Comparison of ENCODE assay signal across 19 mouse cellular contexts in genomic region chr17:24476022-24476776, GRCm38 (mm10). TPM values are rescaled to one million over a fixed set of nuclear protein-coding genes. Genes with fewer than 3 reads are reported as not detected.
A peak's percentile ranks its signal among the peaks of the same experiment; 100 is the strongest.
DNase-seq lines count a peak whose midpoint lies in the region; ATAC-seq and TF ChIP-seq lines count a peak whose summit lies in the region.
"Had no signal": no experiment of that assay in that cellular context is flagged by ENCODE, and none has a peak within 500 bp of the region (broad histone marks: within the 10 kb centered on the region; RNA-seq: fewer than 3 reads in every experiment).

No protein-coding gene starts in this region.

- TF ChIP-seq CTCF in forebrain, postnatal 0 days (IDR thresholded peaks at IDR 0.05; ENCODE audit: low read depth) = no peak
- no peak for TF ChIP-seq CTCF in liver, postnatal 0 days (IDR thresholded peaks at IDR 0.05; ENCODE audit: low read depth)

- peak overlapping the region; percentile 10; the same call in 1 of the 2 replicates for H3K4me3 ChIP-seq in forebrain, embryonic 10.5 days
- no peak overlapping the region for H3K4me3 ChIP-seq in forebrain, postnatal 0 days (ENCODE audit: low read depth, low read length)
- H3K4me3 ChIP-seq in hindbrain, embryonic 13.5 days = no peak overlapping the region
- H3K4me3 ChIP-seq in hindbrain, embryonic 14.5 days (replicated peaks; ENCODE audit: low read length) = no peak overlapping the region
- peak overlapping the region; percentile 17 for H3K4me3 ChIP-seq in liver, postnatal 0 days (ENCODE audit: low read depth, low read length)
- no peak overlapping the region for H3K4me3 ChIP-seq in liver, embryonic 12.5 days
- H3K4me3 ChIP-seq in embryonic facial prominence, embryonic 10.5 days = 0 out of 2 replicates have a peak overlapping the region, but pooled peaks have one; percentile 3
- H3K4me3 ChIP-seq: heart, embryonic 15.5 days; hindbrain, embryonic 10.5 days had no signal

- no peak overlapping the region for H3K27ac ChIP-seq in forebrain, embryonic 10.5 days
- H3K27ac ChIP-seq in forebrain, postnatal 0 days (ENCODE audit: low read depth, low read length) = no peak overlapping the region
- H3K27ac ChIP-seq in hindbrain, embryonic 13.5 days = no peak overlapping the region
- H3K27ac ChIP-seq in hindbrain, embryonic 14.5 days = no peak overlapping the region
- 0 out of 2 replicates have a peak overlapping the region, but pooled peaks have one; percentile 40 for H3K27ac ChIP-seq in liver, postnatal 0 days (ENCODE audit: low read depth)
- H3K27ac ChIP-seq in liver, embryonic 12.5 days = no peak overlapping the region
- no peak overlapping the region for H3K27ac ChIP-seq in embryonic facial prominence, embryonic 10.5 days (replicated peaks)
- H3K27ac ChIP-seq: heart, embryonic 15.5 days; hindbrain, embryonic 10.5 days had no signal

- H3K9me3 ChIP-seq in forebrain, embryonic 10.5 days = no peaks in the 10 kb centered on the region
- no peaks in the 10 kb centered on the region for H3K9me3 ChIP-seq in forebrain, postnatal 0 days (ENCODE audit: low read length)
- H3K9me3 ChIP-seq in hindbrain, embryonic 13.5 days = no peaks in the 10 kb centered on the region
- H3K9me3 ChIP-seq in hindbrain, embryonic 14.5 days (ENCODE audit: control insufficient read depth, low read length) = no peaks in the 10 kb centered on the region
- H3K9me3 ChIP-seq in liver, postnatal 0 days (ENCODE audit: low read length) = no peaks in the 10 kb centered on the region
- no peaks in the 10 kb centered on the region for H3K9me3 ChIP-seq in liver, embryonic 12.5 days (replicated peaks)
- H3K9me3 ChIP-seq in embryonic facial prominence, embryonic 10.5 days = no peaks in the 10 kb centered on the region
- H3K9me3 ChIP-seq: heart, embryonic 15.5 days; hindbrain, embryonic 10.5 days had no signal

- no peaks in the 10 kb centered on the region for H3K27me3 ChIP-seq in forebrain, embryonic 10.5 days (ENCODE audit: poor library complexity, severe bottlenecking)
- no peaks in the 10 kb centered on the region for H3K27me3 ChIP-seq in forebrain, postnatal 0 days (ENCODE audit: insufficient read depth, low read length)
- H3K27me3 ChIP-seq in hindbrain, embryonic 13.5 days = no peaks in the 10 kb centered on the region
- no peaks in the 10 kb centered on the region for H3K27me3 ChIP-seq in hindbrain, embryonic 14.5 days (ENCODE audit: control insufficient read depth, insufficient read depth, low read length)
- no peaks in the 10 kb centered on the region for H3K27me3 ChIP-seq in liver, postnatal 0 days (ENCODE audit: insufficient read depth, low read length)
- H3K27me3 ChIP-seq in liver, embryonic 12.5 days (replicated peaks) = no peaks in the 10 kb centered on the region
- no peaks in the 10 kb centered on the region for H3K27me3 ChIP-seq in embryonic facial prominence, embryonic 10.5 days (replicated peaks; ENCODE audit: low read depth, poor library complexity, severe bottlenecking)
- H3K27me3 ChIP-seq: heart, embryonic 15.5 days had no signal

- peaks cover 61% of the 10 kb centered on the region for H3K36me3 ChIP-seq in forebrain, embryonic 10.5 days (replicated peaks)
- peaks cover 37% of the 10 kb centered on the region for H3K36me3 ChIP-seq in forebrain, postnatal 0 days (ENCODE audit: insufficient read depth)
- H3K36me3 ChIP-seq in hindbrain, embryonic 13.5 days = peaks cover 39% of the 10 kb centered on the region
- H3K36me3 ChIP-seq in hindbrain, embryonic 14.5 days (replicated peaks; ENCODE audit: control insufficient read depth, insufficient read depth) = peaks cover 52% of the 10 kb centered on the region
- peaks cover 39% of the 10 kb centered on the region for H3K36me3 ChIP-seq in liver, postnatal 0 days (replicated peaks; ENCODE audit: insufficient read depth, low read length)
- peaks cover 64% of the 10 kb centered on the region for H3K36me3 ChIP-seq in liver, embryonic 12.5 days
- peaks cover 63% of the 10 kb centered on the region for H3K36me3 ChIP-seq in embryonic facial prominence, embryonic 10.5 days (replicated peaks)

- H3K4me2 ChIP-seq in forebrain, postnatal 0 days (ENCODE audit: low read depth) = no peak overlapping the region
- H3K4me2 ChIP-seq in hindbrain, embryonic 13.5 days = no peak overlapping the region
- no peak overlapping the region for H3K4me2 ChIP-seq in hindbrain, embryonic 14.5 days (replicated peaks)
- peak overlapping the region; percentile 50; the same call in 1 of the 2 replicates for H3K4me2 ChIP-seq in liver, postnatal 0 days (ENCODE audit: low read depth, low read length)
- H3K4me2 ChIP-seq in liver, embryonic 12.5 days = no peak overlapping the region
- H3K4me2 ChIP-seq: heart, embryonic 15.5 days had no signal

- H3K4me1 ChIP-seq in forebrain, embryonic 10.5 days = peaks cover 58% of the 10 kb centered on the region
- peaks cover 18% of the 10 kb centered on the region for H3K4me1 ChIP-seq in forebrain, postnatal 0 days (ENCODE audit: insufficient read depth)
- peaks cover 57% of the 10 kb centered on the region for H3K4me1 ChIP-seq in hindbrain, embryonic 13.5 days (replicated peaks)
- H3K4me1 ChIP-seq in hindbrain, embryonic 14.5 days (replicated peaks; ENCODE audit: control insufficient read depth, insufficient read depth, low read length) = peaks cover 16% of the 10 kb centered on the region
- peaks cover 26% of the 10 kb centered on the region for H3K4me1 ChIP-seq in liver, postnatal 0 days (ENCODE audit: insufficient read depth)
- peaks cover 53% of the 10 kb centered on the region for H3K4me1 ChIP-seq in liver, embryonic 12.5 days
- peaks cover 59% of the 10 kb centered on the region for H3K4me1 ChIP-seq in embryonic facial prominence, embryonic 10.5 days

- 94% methylated on average over 10 of the region's 10 CpGs for WGBS in forebrain, embryonic 10.5 days
- 94% methylated on average over 10 of the region's 10 CpGs for WGBS in forebrain, postnatal 0 days
- WGBS in hindbrain, embryonic 13.5 days = 90% methylated on average over 10 of the region's 10 CpGs
- WGBS in hindbrain, embryonic 14.5 days = 92% methylated on average over 10 of the region's 10 CpGs
- WGBS in liver, postnatal 0 days (ENCODE audit: insufficient replicate concordance) = 86% methylated on average over 10 of the region's 10 CpGs
- WGBS in liver, embryonic 12.5 days (ENCODE audit: insufficient replicate concordance) = 88% methylated on average over 10 of the region's 10 CpGs
- WGBS in embryonic facial prominence, embryonic 10.5 days = 93% methylated on average over 10 of the region's 10 CpGs

- no peak for DNase-seq in forebrain, embryonic 10.5 days (ENCODE audit: extremely low spot score, low spot score)
- no peak for DNase-seq in forebrain, postnatal 0 days
- no peak for DNase-seq in hindbrain, embryonic 14.5 days (ENCODE audit: low spot score)
- no peak for DNase-seq in liver, postnatal 0 days
- DNase-seq in embryonic facial prominence, embryonic 10.5 days (ENCODE audit: low spot score) = no peak
- DNase-seq in gastrocnemius, postnatal 10 days = no peak
- DNase-seq: adrenal gland, adult 8-10 months; adrenal gland, postnatal 36 days; cerebellum, postnatal 36 days; heart, postnatal 14 days had no signal

- TF ChIP-seq EP300 in liver, postnatal 0 days (IDR thresholded peaks at IDR 0.05; ENCODE audit: low read depth) = no peak

- ATAC-seq in forebrain, postnatal 0 days = no peak
- ATAC-seq in hindbrain, embryonic 13.5 days (ENCODE audit: low FRiP score) = no peak
- ATAC-seq in hindbrain, embryonic 14.5 days (ENCODE audit: low FRiP score) = no peak
- ATAC-seq in liver, postnatal 0 days = no peak
- no peak for ATAC-seq in liver, embryonic 12.5 days
- ATAC-seq: forebrain, embryonic 14.5 days; hindbrain, embryonic 16.5 days; inflammation-experienced regulatory T-cells, adult 6 months; intestine, postnatal 0 days had no signal

- no peak overlapping the region for H3K9ac ChIP-seq in forebrain, postnatal 0 days
- H3K9ac ChIP-seq in hindbrain, embryonic 13.5 days = 0 out of 2 replicates have a peak overlapping the region, but pooled peaks have one; percentile 19
- no peak overlapping the region for H3K9ac ChIP-seq in hindbrain, embryonic 14.5 days
- H3K9ac ChIP-seq in liver, postnatal 0 days (replicated peaks) = no peak overlapping the region
- no peak overlapping the region for H3K9ac ChIP-seq in liver, embryonic 12.5 days
- H3K9ac ChIP-seq: heart, embryonic 15.5 days had no signal

RNA-seq across cellular contexts. Expression of gene Bricd5, which starts 2.5 kb away (rescaled TPM):
- 0.23 and 0.25 TPM in 2 replicates for polyA plus RNA-seq in forebrain, embryonic 10.5 days (2016; fragmentation: Nextera tagmentation; extraction: Ambion mirVana)
- total RNA-seq in forebrain, postnatal 0 days (2014; rRNA removed) = 1.2 and 2.0 TPM in 2 replicates
- 1.6 and 4.3 TPM in 2 replicates for polyA plus RNA-seq in forebrain, postnatal 0 days (2015; fragmentation: Nextera tagmentation; extraction: Ambion mirVana)
- 0.27 and 1.2 TPM in 2 replicates for polyA plus RNA-seq in hindbrain, embryonic 13.5 days (2015; fragmentation: Nextera tagmentation; extraction: Ambion mirVana)
- polyA plus RNA-seq in hindbrain, embryonic 14.5 days (2014; fragmentation: Nextera tagmentation; extraction: Ambion mirVana) = 0.75 TPM in 1 of 2 replicates, not detected in the other
- polyA plus RNA-seq in liver, postnatal 0 days (2015; fragmentation: Nextera tagmentation; extraction: Ambion mirVana) = not detected in 2 replicates
- 0.18 TPM in 1 of 2 replicates, not detected in the other for polyA plus RNA-seq in liver, embryonic 12.5 days (2016; fragmentation: Nextera tagmentation; extraction: Ambion mirVana)
- 0.36 and 0.67 TPM in 2 replicates for polyA plus RNA-seq in embryonic facial prominence, embryonic 10.5 days (2016; fragmentation: Nextera tagmentation; extraction: Ambion mirVana)
- total RNA-seq in gastrocnemius, postnatal 10 days (2021) = under 1 TPM; 0.65 to 0.73 TPM
- total RNA-seq: gastrocnemius, adult 8-10 months had no signal
- polyA plus RNA-seq: inflammation-experienced regulatory T-cells, adult 6 months; intestine, postnatal 0 days had no signal

RNA-seq across cellular contexts. Expression of gene Mlst8, which starts 2.7 kb away (rescaled TPM):
- 36.8 and 40.0 TPM in 2 replicates for polyA plus RNA-seq in forebrain, embryonic 10.5 days (2016; fragmentation: Nextera tagmentation; extraction: Ambion mirVana)
- 36.5 and 45.5 TPM in 2 replicates for total RNA-seq in forebrain, postnatal 0 days (2014; rRNA removed)
- polyA plus RNA-seq in forebrain, postnatal 0 days (2015; fragmentation: Nextera tagmentation; extraction: Ambion mirVana) = 23.9 and 28.2 TPM in 2 replicates
- polyA plus RNA-seq in hindbrain, embryonic 13.5 days (2015; fragmentation: Nextera tagmentation; extraction: Ambion mirVana) = 35.5 and 36.1 TPM in 2 replicates
- 30.2 and 31.1 TPM in 2 replicates for polyA plus RNA-seq in hindbrain, embryonic 14.5 days (2014; fragmentation: Nextera tagmentation; extraction: Ambion mirVana)
- polyA plus RNA-seq in liver, postnatal 0 days (2015; fragmentation: Nextera tagmentation; extraction: Ambion mirVana) = 6.2 and 8.1 TPM in 2 replicates
- polyA plus RNA-seq in liver, embryonic 12.5 days (2016; fragmentation: Nextera tagmentation; extraction: Ambion mirVana) = 17.2 and 19.4 TPM in 2 replicates
- polyA plus RNA-seq in embryonic facial prominence, embryonic 10.5 days (2016; fragmentation: Nextera tagmentation; extraction: Ambion mirVana) = 37.5 and 39.0 TPM in 2 replicates
- total RNA-seq in gastrocnemius, postnatal 10 days (2021) = 10 to 100 TPM; 10.8 to 12.1 TPM

RNA-seq across cellular contexts. Expression of gene Pgp, which starts 6.0 kb away (rescaled TPM):
- 79.7 and 85.3 TPM in 2 replicates for polyA plus RNA-seq in forebrain, embryonic 10.5 days (2016; fragmentation: Nextera tagmentation; extraction: Ambion mirVana)
- 37.8 and 39.5 TPM in 2 replicates for total RNA-seq in forebrain, postnatal 0 days (2014; rRNA removed)
- polyA plus RNA-seq in forebrain, postnatal 0 days (2015; fragmentation: Nextera tagmentation; extraction: Ambion mirVana) = 68.1 and 72.5 TPM in 2 replicates
- polyA plus RNA-seq in hindbrain, embryonic 13.5 days (2015; fragmentation: Nextera tagmentation; extraction: Ambion mirVana) = 55.4 and 56.9 TPM in 2 replicates
- polyA plus RNA-seq in hindbrain, embryonic 14.5 days (2014; fragmentation: Nextera tagmentation; extraction: Ambion mirVana) = 71.2 and 73.5 TPM in 2 replicates
- 35.6 and 40.9 TPM in 2 replicates for polyA plus RNA-seq in liver, postnatal 0 days (2015; fragmentation: Nextera tagmentation; extraction: Ambion mirVana)
- 99.5 and 101 TPM in 2 replicates for polyA plus RNA-seq in liver, embryonic 12.5 days (2016; fragmentation: Nextera tagmentation; extraction: Ambion mirVana)
- 71.0 and 72.8 TPM in 2 replicates for polyA plus RNA-seq in embryonic facial prominence, embryonic 10.5 days (2016; fragmentation: Nextera tagmentation; extraction: Ambion mirVana)
- total RNA-seq in gastrocnemius, postnatal 10 days (2021) = 10 to 100 TPM; 34.1 to 39.2 TPM

RNA-seq across cellular contexts. Expression of gene E4f1, which starts 6.1 kb away (rescaled TPM):
- polyA plus RNA-seq in forebrain, embryonic 10.5 days (2016; fragmentation: Nextera tagmentation; extraction: Ambion mirVana) = 32.7 and 35.2 TPM in 2 replicates
- 34.2 and 37.5 TPM in 2 replicates for total RNA-seq in forebrain, postnatal 0 days (2014; rRNA removed)
- 9.2 and 25.6 TPM in 2 replicates for polyA plus RNA-seq in forebrain, postnatal 0 days (2015; fragmentation: Nextera tagmentation; extraction: Ambion mirVana)
- 41.9 and 43.5 TPM in 2 replicates for polyA plus RNA-seq in hindbrain, embryonic 13.5 days (2015; fragmentation: Nextera tagmentation; extraction: Ambion mirVana)
- 20.6 and 25.8 TPM in 2 replicates for polyA plus RNA-seq in hindbrain, embryonic 14.5 days (2014; fragmentation: Nextera tagmentation; extraction: Ambion mirVana)
- polyA plus RNA-seq in liver, postnatal 0 days (2015; fragmentation: Nextera tagmentation; extraction: Ambion mirVana) = 4.5 and 6.4 TPM in 2 replicates
- polyA plus RNA-seq in liver, embryonic 12.5 days (2016; fragmentation: Nextera tagmentation; extraction: Ambion mirVana) = 19.2 and 20.7 TPM in 2 replicates
- polyA plus RNA-seq in embryonic facial prominence, embryonic 10.5 days (2016; fragmentation: Nextera tagmentation; extraction: Ambion mirVana) = 35.5 and 36.6 TPM in 2 replicates
- total RNA-seq in gastrocnemius, postnatal 10 days (2021) = 10 to 100 TPM; 10.8 to 17.3 TPM

RNA-seq across cellular contexts. Expression of gene Caskin1, which starts 12.2 kb away (rescaled TPM):
- 3.8 and 4.3 TPM in 2 replicates for polyA plus RNA-seq in forebrain, embryonic 10.5 days (2016; fragmentation: Nextera tagmentation; extraction: Ambion mirVana)
- 90.0 and 113 TPM in 2 replicates for total RNA-seq in forebrain, postnatal 0 days (2014; rRNA removed)
- polyA plus RNA-seq in forebrain, postnatal 0 days (2015; fragmentation: Nextera tagmentation; extraction: Ambion mirVana) = 14.9 and 25.3 TPM in 2 replicates
- 32.8 and 34.3 TPM in 2 replicates for polyA plus RNA-seq in hindbrain, embryonic 13.5 days (2015; fragmentation: Nextera tagmentation; extraction: Ambion mirVana)
- polyA plus RNA-seq in hindbrain, embryonic 14.5 days (2014; fragmentation: Nextera tagmentation; extraction: Ambion mirVana) = 45.7 and 46.8 TPM in 2 replicates
- not detected in 2 replicates for polyA plus RNA-seq in liver, postnatal 0 days (2015; fragmentation: Nextera tagmentation; extraction: Ambion mirVana)
- 0.14 and 0.32 TPM in 2 replicates for polyA plus RNA-seq in liver, embryonic 12.5 days (2016; fragmentation: Nextera tagmentation; extraction: Ambion mirVana)
- polyA plus RNA-seq in embryonic facial prominence, embryonic 10.5 days (2016; fragmentation: Nextera tagmentation; extraction: Ambion mirVana) = 3.1 and 3.9 TPM in 2 replicates
- under 1 TPM; 0.56 to 0.68 TPM for total RNA-seq in gastrocnemius, postnatal 10 days (2021)

Comparison
In these comparisons a context has a peak if more than half of its experiments do, and no peak if none do; other contexts are left out.
1. H3K4me3 ChIP-seq: peak in forebrain, embryonic 10.5 days (single experiment), liver, postnatal 0 days (single experiment) and embryonic facial prominence, embryonic 10.5 days (single experiment); none in forebrain, postnatal 0 days (single experiment), hindbrain, embryonic 13.5 days (single experiment), hindbrain, embryonic 14.5 days (single experiment) and liver, embryonic 12.5 days (single experiment).